Mouse (Mus musculus) MEL (cell line): ENCODE measurements at regions not wholly inside any gene's neighbourhood (a gene's known extent, or its start where the extent isn't known, plus 50 kb on each side); places are given as distances from the start of the nearest gene placed in this dataset.

ENCODE experiments used
- DNase-seq: peaks from one replicate; pipeline ENCODE4 v3.0.0; 2011; ENCODE audit warnings: low read depth, low spot score
- H3K27ac ChIP-seq: 2 replicates; pipeline ENCODE4 v1.5.1; 2012; ENCODE audit warnings: low read depth, mild to moderate bottlenecking, control low read depth, low read length, moderate library complexity; ENCODE audit not compliant: control insufficient read depth
- H3K27me3 ChIP-seq, 2 experiments: fragments of 150-350 bp in 1 of 2; sonication (generic) in 1 of 2; 2 replicates each; pipeline ENCODE4 v1.6.1; 2012; ENCODE audit warnings: low read length in 2 of 2, mild to moderate bottlenecking in 2 of 2, improper control_type of control experiment in 1 of 2, moderate library complexity in 1 of 2; ENCODE audit not compliant: insufficient read depth in 2 of 2, control insufficient read depth in 1 of 2
- H3K36me3 ChIP-seq, 2 experiments: 2 replicates each; pipeline ENCODE4 v1.6.1; 2012 to 2014; ENCODE audit warnings: low read length in 2 of 2, improper control_type of control experiment in 1 of 2, inconsistent platforms in 1 of 2, mild to moderate bottlenecking in 1 of 2; ENCODE audit not compliant: insufficient read depth in 2 of 2, control insufficient read depth in 1 of 2
- H3K4me1 ChIP-seq, 2 experiments: fragments of 150-350 bp in 1 of 2; sonication (generic) in 1 of 2; 2 replicates each; pipeline ENCODE4 v1.6.1; 2012; ENCODE audit warnings: low read length in 2 of 2, improper control_type of control experiment in 1 of 2, mild to moderate bottlenecking in 1 of 2; ENCODE audit not compliant: insufficient read depth in 2 of 2, control insufficient read depth in 1 of 2
- H3K4me3 ChIP-seq, 2 experiments: fragments of 150-350 bp in 1 of 2; sonication (generic) in 1 of 2; 2 replicates each; pipeline ENCODE4 v1.5.1; 2012; ENCODE audit warnings: low read depth in 2 of 2, low read length in 2 of 2, mild to moderate bottlenecking in 2 of 2, moderate library complexity in 2 of 2, control low read depth in 1 of 2, improper control_type of control experiment in 1 of 2; ENCODE audit not compliant: control insufficient read depth in 1 of 2, insufficient read depth in 1 of 2
- H3K79me2 ChIP-seq: 2 replicates; pipeline ENCODE4 v1.6.1; 2012; ENCODE audit warnings: mild to moderate bottlenecking, low read length, moderate library complexity; ENCODE audit not compliant: control insufficient read depth, poor library complexity, insufficient read depth
- H3K9ac ChIP-seq: 2 replicates; pipeline ENCODE4 v1.6.1; 2012; ENCODE audit warnings: low read depth, mild to moderate bottlenecking, control low read depth, low read length, moderate library complexity; ENCODE audit not compliant: control insufficient read depth, poor library complexity, severe bottlenecking
- H3K9me3 ChIP-seq: fragments of 150-350 bp; sonication (generic); replicated peaks from 2 replicates; pipeline ENCODE4 v1.6.1; 2012; ENCODE audit warnings: mild to moderate bottlenecking, low read length, improper control_type of control experiment, moderate library complexity; ENCODE audit not compliant: insufficient read depth
- BHLHE40 ChIP-seq: IDR thresholded peaks from 2 replicates; pipeline ENCODE4 v1.6.1; 2012; ENCODE audit warnings: low read depth, mild to moderate bottlenecking, inconsistent platforms, low read length, improper control_type of control experiment, borderline replicate concordance
- CHD2 ChIP-seq: IDR thresholded peaks from 2 replicates; pipeline ENCODE4 v1.6.1; 2011; ENCODE audit warnings: low read length, improper control_type of control experiment
- ELF1 ChIP-seq: IDR thresholded peaks from 2 replicates; pipeline ENCODE4 v1.6.1; 2014; ENCODE audit warnings: low read depth, mild to moderate bottlenecking, inconsistent platforms, low read length, improper control_type of control experiment, moderate library complexity
- EP300 ChIP-seq, 2 experiments: IDR thresholded peaks; 2 replicates each; pipeline ENCODE4 v1.6.1; 2011; ENCODE audit warnings: improper control_type of control experiment in 2 of 2, low read length in 2 of 2, low read depth in 1 of 2, mild to moderate bottlenecking in 1 of 2
- ETS1 ChIP-seq: IDR thresholded peaks from 2 replicates; pipeline ENCODE4 v1.6.1; 2012; ENCODE audit warnings: low read depth, mild to moderate bottlenecking, inconsistent platforms, low read length, improper control_type of control experiment, moderate library complexity
- HCFC1 ChIP-seq: IDR thresholded peaks from 2 replicates; pipeline ENCODE4 v1.6.1; 2012; ENCODE audit warnings: low read depth, mild to moderate bottlenecking, inconsistent platforms, low read length, improper control_type of control experiment, moderate library complexity
- JUND ChIP-seq: IDR thresholded peaks from 2 replicates; pipeline ENCODE4 v1.6.1; 2011; ENCODE audit warnings: low read depth, mild to moderate bottlenecking, improper control_type of control experiment, low read length
- KAT2A ChIP-seq: conservative IDR thresholded peaks from 2 replicates; pipeline ENCODE4 v1.6.1; 2012; ENCODE audit warnings: low read depth, low read length, improper control_type of control experiment, inconsistent platforms
- MAFK ChIP-seq: IDR thresholded peaks from 2 replicates; pipeline ENCODE4 v1.6.1; 2011; ENCODE audit warnings: low read depth, mild to moderate bottlenecking, low read length, improper control_type of control experiment, borderline replicate concordance
- MAX ChIP-seq: IDR thresholded peaks from 2 replicates; pipeline ENCODE4 v1.6.1; 2011; ENCODE audit warnings: low read length, improper control_type of control experiment
- MAZ ChIP-seq: IDR thresholded peaks from 2 replicates; pipeline ENCODE4 v1.6.1; 2012; ENCODE audit warnings: low read depth, mild to moderate bottlenecking, inconsistent platforms, low read length, improper control_type of control experiment
- MEF2A ChIP-seq: IDR thresholded peaks from 2 replicates; pipeline ENCODE4 v1.6.1; 2014; ENCODE audit warnings: low read depth, mild to moderate bottlenecking, inconsistent platforms, low read length, improper control_type of control experiment; ENCODE audit not compliant: poor library complexity, insufficient replicate concordance, severe bottlenecking; ENCODE audit errors: extremely low read depth
- MYB ChIP-seq: IDR thresholded peaks from 2 replicates; pipeline ENCODE4 v1.6.1; 2011; ENCODE audit warnings: mild to moderate bottlenecking, low read depth, low read length, improper control_type of control experiment
- POLR2A ChIP-seq, 2 experiments: IDR thresholded peaks; 2 replicates each; pipeline ENCODE4 v1.6.1; 2011 to 2012; ENCODE audit warnings: low read length in 2 of 2, mild to moderate bottlenecking in 2 of 2, control low read depth in 1 of 2, improper control_type of control experiment in 1 of 2, low read depth in 1 of 2, moderate library complexity in 1 of 2; ENCODE audit not compliant: control insufficient read depth in 1 of 2, insufficient read depth in 1 of 2, poor library complexity in 1 of 2
- POLR2AphosphoS2 ChIP-seq: IDR thresholded peaks from 2 replicates; pipeline ENCODE4 v1.6.1; 2011; ENCODE audit warnings: low read length, improper control_type of control experiment
- RAD21 ChIP-seq: IDR thresholded peaks from 2 replicates; pipeline ENCODE4 v1.6.1; 2011; ENCODE audit warnings: mild to moderate bottlenecking, low read depth, low read length, improper control_type of control experiment
- RCOR1 ChIP-seq: IDR thresholded peaks from 2 replicates; pipeline ENCODE4 v1.6.1; 2012; ENCODE audit warnings: low read depth, mild to moderate bottlenecking, inconsistent platforms, low read length, improper control_type of control experiment
- TBP ChIP-seq: IDR thresholded peaks from 2 replicates; pipeline ENCODE4 v1.8.0; 2011; ENCODE audit warnings: low read depth, low read length, improper control_type of control experiment
- TCF12 ChIP-seq: IDR thresholded peaks from 2 replicates; pipeline ENCODE4 v1.6.1; 2014; ENCODE audit warnings: low read depth, mild to moderate bottlenecking, inconsistent platforms, low read length, improper control_type of control experiment, moderate library complexity
- UBTF ChIP-seq: IDR thresholded peaks from 2 replicates; pipeline ENCODE4 v1.6.1; 2012; ENCODE audit warnings: low read depth, mild to moderate bottlenecking, inconsistent platforms, low read length, improper control_type of control experiment, moderate library complexity, borderline replicate concordance; ENCODE audit not compliant: insufficient read depth
- USF2 ChIP-seq, 2 experiments: IDR thresholded peaks; 2 replicates each; pipeline ENCODE4 v1.6.1; 2011 to 2012; ENCODE audit warnings: improper control_type of control experiment in 2 of 2, low read length in 2 of 2, borderline replicate concordance in 1 of 2, inconsistent platforms in 1 of 2, low read depth in 1 of 2, mild to moderate bottlenecking in 1 of 2; ENCODE audit not compliant: insufficient read depth in 1 of 2
- ZC3H11A ChIP-seq: IDR thresholded peaks from 2 replicates; pipeline ENCODE4 v1.6.1; 2012; ENCODE audit warnings: low read depth, mild to moderate bottlenecking, inconsistent platforms, low read length, improper control_type of control experiment
- ZKSCAN1 ChIP-seq: IDR thresholded peaks from 2 replicates; pipeline ENCODE4 v1.6.1; 2012; ENCODE audit warnings: low read depth, mild to moderate bottlenecking, inconsistent platforms, low read length, improper control_type of control experiment, moderate library complexity

GRCm38 (mm10) chr19:14911056-14911850 is 313.4 kb upstream of the Tle4 start:
- no peak overlapping the region for H3K4me3 ChIP-seq
- H3K4me1 ChIP-seq = no peaks in the 10 kb centered on the region
- no peak for TF ChIP-seq POLR2A (IDR thresholded peaks at IDR 0.05; ENCODE audit: control insufficient read depth in 1 of 2, insufficient read depth in 1 of 2, low read depth in 1 of 2, low read length in 2 of 2, poor library complexity in 1 of 2)
- TF ChIP-seq HCFC1 = no peak
- no peak for TF ChIP-seq USF2 (IDR thresholded peaks at IDR 0.05; ENCODE audit: borderline replicate concordance in 1 of 2, insufficient read depth in 1 of 2, low read depth in 1 of 2, low read length in 2 of 2)
- TF ChIP-seq BHLHE40 = no peak
- TF ChIP-seq CHD2 = no peak
- no peak for TF ChIP-seq MEF2A
- no peak for TF ChIP-seq ZC3H11A
- no peak for TF ChIP-seq TCF12
- TF ChIP-seq RAD21 = no peak
- no peak for TF ChIP-seq ZKSCAN1
- no peak for TF ChIP-seq JUND
- TF ChIP-seq ELF1 = no peak
- no peaks in the 10 kb centered on the region for H3K9me3 ChIP-seq
- DNase-seq = no peak
- H3K79me2 ChIP-seq = no peaks in the 10 kb centered on the region
- no peak overlapping the region for H3K27ac ChIP-seq
- no peaks in the 10 kb centered on the region for H3K36me3 ChIP-seq
- H3K9ac ChIP-seq = no peak overlapping the region
- no peaks in the 10 kb centered on the region for H3K27me3 ChIP-seq

GRCm38 (mm10) chr19:14894875-14895274 is 297.0 kb upstream of the Tle4 start:
- Histone ChIP-seq H3K4me3 (no peak overlapping the region), H3K27me3 (no peaks in the 10 kb centered on the region), H3K27ac (no peak overlapping the region), H3K9me3 (no peaks in the 10 kb centered on the region), H3K9ac (no peak overlapping the region), H3K4me1 (no peaks in the 10 kb centered on the region), H3K36me3 (no peaks in the 10 kb centered on the region), H3K79me2 (no peaks in the 10 kb centered on the region)
- no peak for DNase-seq
- no peak for TF ChIP-seq KAT2A
- TF ChIP-seq MAFK = no peak
- TF ChIP-seq ETS1 = no peak
- TF ChIP-seq MAX = no peak
- TF ChIP-seq EP300 (IDR thresholded peaks at IDR 0.05; ENCODE audit: low read depth in 1 of 2, low read length in 2 of 2) = no peak
- TF ChIP-seq TCF12 = no peak
- TF ChIP-seq POLR2AphosphoS2 = no peak
- TF ChIP-seq UBTF = no peak
- TF ChIP-seq RCOR1 = no peak
- TF ChIP-seq JUND = no peak
- no peak for TF ChIP-seq MAZ
- no peak for TF ChIP-seq ZKSCAN1
- no peak for TF ChIP-seq MYB
- TF ChIP-seq TBP = no peak
